Mouse (Mus musculus) embryonic facial prominence, embryonic 12.5 days (tissue): ENCODE data around the gene Gzmf. TPM values are rescaled to one million over a fixed set of nuclear protein-coding genes. Genes with fewer than 3 reads are reported as not detected.
"Not testable (repeated sequence)": the region's sequence is repeated elsewhere in the genome, so short reads cannot be mapped to it uniquely, and the experiment has no call there.

Experiments
- ATAC-seq: fragments of 200-750 bp; cut with Nextera tagmentation; 2 replicates; pipeline ENCODE4 v1.8.0; 2017; ENCODE audit not compliant: insufficient number of reproducible peaks, insufficient read depth, low FRiP score, low TSS enrichment
- H3K27ac ChIP-seq: fragments of 300-500 bp; sonication (generic); 2 replicates; pipeline ENCODE4 v1.5.1; 2016; ENCODE audit warnings: mild to moderate bottlenecking
- H3K27me3 ChIP-seq: fragments of 300-500 bp; sonication (generic); 2 replicates; pipeline ENCODE4 v1.6.1; 2016; ENCODE audit warnings: mild to moderate bottlenecking, moderate library complexity
- H3K36me3 ChIP-seq: fragments of 300-500 bp; sonication (generic); 2 replicates; pipeline ENCODE4 v1.6.1; 2016; ENCODE audit warnings: mild to moderate bottlenecking
- H3K4me1 ChIP-seq: fragments of 300-500 bp; sonication (generic); 2 replicates; pipeline ENCODE4 v1.6.1; 2016
- H3K4me2 ChIP-seq: fragments of 300-500 bp; sonication (generic); replicated peaks from 2 replicates; pipeline ENCODE4 v1.6.1; 2016; ENCODE audit warnings: mild to moderate bottlenecking, moderate library complexity
- H3K4me3 ChIP-seq: fragments of 300-500 bp; sonication (generic); 2 replicates; pipeline ENCODE4 v1.5.1; 2016; ENCODE audit warnings: mild to moderate bottlenecking
- H3K9ac ChIP-seq: fragments of 300-500 bp; sonication (generic); 2 replicates; pipeline ENCODE4 v1.6.1; 2016; ENCODE audit warnings: mild to moderate bottlenecking, moderate library complexity
- H3K9me3 ChIP-seq: fragments of 300-500 bp; sonication (generic); 2 replicates; pipeline ENCODE4 v1.6.1; 2016; ENCODE audit warnings: mild to moderate bottlenecking, moderate library complexity
- WGBS: fragments of 180-500 bp; shearing (Covaris S2); methylation state at CpG from one replicate; pipeline ENCODE4 v1.1.7; 2016; 5-methylcytosine and 5-hydroxymethylcytosine counted together
- polyA plus RNA-seq: library from polyadenylated mRNA; unstranded; fragments of >200 nt; fragmentation: Nextera tagmentation; extraction: Ambion mirVana; gene quantifications from 2 replicates; pipeline ENCODE4 v1.2.1, GENCODE M21; 2016

Gzmf gene
- polyA plus RNA-seq = not detected in 2 replicates

- no peak for ATAC-seq
- no peaks in the 10 kb centered on the region for H3K9me3 ChIP-seq
Observed at GRCm38 (mm10) chr14:56211317-56211716, at the start of gene Gzmf. TSS of gene Gzmf (minus strand) at chr14:56211417.

GRCm38 (mm10) chr14:56240409-56240808, 29.2 kb upstream of the Gzmf start:
- H3K36me3 ChIP-seq = no peaks in the 10 kb centered on the region
- H3K9ac ChIP-seq = no peak overlapping the region
- H3K4me3 ChIP-seq = no peak overlapping the region
- ATAC-seq = no peak
- H3K4me1 ChIP-seq = no peaks in the 10 kb centered on the region
- H3K9me3 ChIP-seq = no peaks in the 10 kb centered on the region
- no peak overlapping the region for H3K27ac ChIP-seq
- H3K4me2 ChIP-seq = no peak overlapping the region
- H3K27me3 ChIP-seq = no peaks in the 10 kb centered on the region

More at GRCm38 (mm10) chr14:56211317-56211716, at the start of gene Gzmf:
- H3K4me1 ChIP-seq = no peaks in the 10 kb centered on the region
- H3K36me3 ChIP-seq = no peaks in the 10 kb centered on the region
- no peaks in the 10 kb centered on the region for H3K27me3 ChIP-seq
- no peak within 1 kb of the TSS for H3K27ac ChIP-seq
- no peak within 1 kb of the TSS for H3K9ac ChIP-seq
- 90% methylated on average over 4 of the region's 4 CpGs for WGBS
- H3K4me3 ChIP-seq = no peak within 1 kb of the TSS
- no peak within 1 kb of the TSS for H3K4me2 ChIP-seq

- WGBS = 86% methylated on average over 2 of the region's 2 CpGs
Observed at GRCm38 (mm10) chr14:56234556-56234955, 23.3 kb upstream of the Gzmf start, which contains the start of gene Gzmc. TSS of gene Gzmc (minus strand) at chr14:56234656.

GRCm38 (mm10) chr14:56205613-56206012, 5.6 kb downstream of the Gzmf start:
- Histone ChIP-seq H3K27ac (no peak overlapping the region), H3K9ac (no peak overlapping the region), H3K4me3 (no peak overlapping the region), H3K36me3 (no peaks in the 10 kb centered on the region), H3K27me3 (no peaks in the 10 kb centered on the region), H3K9me3 (no peaks in the 10 kb centered on the region), H3K4me1 (no peaks in the 10 kb centered on the region), H3K4me2 (no peak overlapping the region)
- WGBS = 92% methylated on average over 1 of the region's 1 CpGs
- ATAC-seq = no peak

More at GRCm38 (mm10) chr14:56234556-56234955, 23.3 kb upstream of the Gzmf start, which contains the start of gene Gzmc:
- Histone ChIP-seq H3K4me3 (no peak within 1 kb of the TSS), H3K4me1 (no peaks in the 10 kb centered on the region), H3K9me3 (no peaks in the 10 kb centered on the region), H3K9ac (no peak within 1 kb of the TSS), H3K27ac (no peak within 1 kb of the TSS), H3K36me3 (no peaks in the 10 kb centered on the region), H3K27me3 (no peaks in the 10 kb centered on the region), H3K4me2 (no peak within 1 kb of the TSS)
- no peak for ATAC-seq

GRCm38 (mm10) chr14:56205021-56205420, 6.2 kb downstream of the Gzmf start:
- not testable (repeated sequence) for H3K4me3 ChIP-seq, H3K9me3 ChIP-seq, H3K4me1 ChIP-seq

GRCm38 (mm10) chr14:56203975-56204374, 7.2 kb downstream of the Gzmf start:
- Histone ChIP-seq H3K9ac (no peak overlapping the region), H3K36me3 (no peaks in the 10 kb centered on the region), H3K4me1 (no peaks in the 10 kb centered on the region), H3K27me3 (no peaks in the 10 kb centered on the region), H3K4me2 (no peak overlapping the region), H3K27ac (no peak overlapping the region), H3K4me3 (no peak overlapping the region), H3K9me3 (no peaks in the 10 kb centered on the region)
- 9% methylated on average over 2 of the region's 2 CpGs for WGBS
- no peak for ATAC-seq

More at GRCm38 (mm10) chr14:56205021-56205420, 6.2 kb downstream of the Gzmf start:
- H3K27ac ChIP-seq, ATAC-seq, H3K36me3 ChIP-seq, H3K27me3 ChIP-seq, H3K4me2 ChIP-seq, H3K9ac ChIP-seq: not testable (repeated sequence)
- 26% methylated on average over 5 of the region's 5 CpGs for WGBS

- no peak for ATAC-seq
- Histone ChIP-seq H3K9me3 (no peaks in the 10 kb centered on the region), H3K4me3 (no peak overlapping the region), H3K27me3 (no peaks in the 10 kb centered on the region), H3K36me3 (no peaks in the 10 kb centered on the region), H3K4me2 (no peak overlapping the region), H3K27ac (no peak overlapping the region), H3K4me1 (no peaks in the 10 kb centered on the region), H3K9ac (no peak overlapping the region)
- 58% methylated on average over 6 of the region's 6 CpGs for WGBS
Observed at GRCm38 (mm10) chr14:56186946-56187345, 24.3 kb downstream of the Gzmf start.

GRCm38 (mm10) chr14:56186521-56186920, 24.7 kb downstream of the Gzmf start:
- Histone ChIP-seq H3K27ac (no peak overlapping the region), H3K36me3 (no peaks in the 10 kb centered on the region), H3K9me3 (no peaks in the 10 kb centered on the region), H3K27me3 (no peaks in the 10 kb centered on the region), H3K4me3 (no peak overlapping the region), H3K9ac (no peak overlapping the region), H3K4me1 (no peaks in the 10 kb centered on the region), H3K4me2 (no peak overlapping the region)
- ATAC-seq = no peak
- 77% methylated on average over 5 of the region's 5 CpGs for WGBS

GRCm38 (mm10) chr14:56177651-56178050, 33.6 kb downstream of the Gzmf start:
- H3K4me1 ChIP-seq, H3K4me3 ChIP-seq, H3K4me2 ChIP-seq, H3K27ac ChIP-seq, H3K9ac ChIP-seq, H3K9me3 ChIP-seq, H3K36me3 ChIP-seq, H3K27me3 ChIP-seq, ATAC-seq: not testable (repeated sequence)
- 26% methylated on average over 8 of the region's 8 CpGs for WGBS

GRCm38 (mm10) chr14:56174499-56174898, 36.7 kb downstream of the Gzmf start, which contains the start of gene Gzmn:
TSS of gene Gzmn (minus strand) at chr14:56174599.
- H3K4me2 ChIP-seq = no peak within 1 kb of the TSS
- H3K36me3 ChIP-seq = no peaks in the 10 kb centered on the region
- H3K4me1 ChIP-seq = no peaks in the 10 kb centered on the region
- H3K9me3 ChIP-seq = no peaks in the 10 kb centered on the region
- H3K4me3 ChIP-seq = no peak within 1 kb of the TSS
- H3K27ac ChIP-seq = no peak within 1 kb of the TSS
- H3K27me3 ChIP-seq = no peaks in the 10 kb centered on the region
- ATAC-seq = no peak
- WGBS = 86% methylated on average over 5 of the region's 5 CpGs
- no peak within 1 kb of the TSS for H3K9ac ChIP-seq

GRCm38 (mm10) chr14:56173396-56173795, 37.8 kb downstream of the Gzmf start:
- Histone ChIP-seq H3K27me3 (no peaks in the 10 kb centered on the region), H3K4me1 (no peaks in the 10 kb centered on the region), H3K4me2 (no peak overlapping the region), H3K9ac (no peak overlapping the region), H3K27ac (no peak overlapping the region), H3K4me3 (no peak overlapping the region), H3K36me3 (no peaks in the 10 kb centered on the region), H3K9me3 (no peaks in the 10 kb centered on the region)
- WGBS = 88% methylated on average over 6 of the region's 6 CpGs
- no peak for ATAC-seq

GRCm38 (mm10) chr14:56172744-56173143, 38.5 kb downstream of the Gzmf start:
- H3K4me1 ChIP-seq = no peaks in the 10 kb centered on the region
- H3K27me3 ChIP-seq = no peaks in the 10 kb centered on the region
- no peaks in the 10 kb centered on the region for H3K36me3 ChIP-seq
- no peak overlapping the region for H3K27ac ChIP-seq
- WGBS = 87% methylated on average over 5 of the region's 5 CpGs
- no peak overlapping the region for H3K4me2 ChIP-seq
- no peak overlapping the region for H3K9ac ChIP-seq
- ATAC-seq = no peak
- H3K4me3 ChIP-seq = no peak overlapping the region
- no peaks in the 10 kb centered on the region for H3K9me3 ChIP-seq

GRCm38 (mm10) chr14:56168009-56168408, 43.2 kb downstream of the Gzmf start:
- ATAC-seq = no peak
- 72% methylated on average over 6 of the region's 6 CpGs for WGBS
- no peaks in the 10 kb centered on the region for H3K27me3 ChIP-seq

More at GRCm38 (mm10) chr14:56168009-56168408, 43.2 kb downstream of the Gzmf start:
- Histone ChIP-seq H3K27ac (no peak overlapping the region), H3K9me3 (no peaks in the 10 kb centered on the region), H3K36me3 (no peaks in the 10 kb centered on the region), H3K4me3 (no peak overlapping the region), H3K4me1 (no peaks in the 10 kb centered on the region), H3K9ac (no peak overlapping the region), H3K4me2 (no peak overlapping the region)
